Mouse (Mus musculus) T-helper 17 cell (primary cell): ENCODE data around the gene Hoxb2.

Experiments used
- in situ Hi-C, 2 experiments: fragments of 300-600 bp; cut with MboI, MseI; formaldehyde crosslinking; loops; 1 replicate in 1 of 2; 2 replicates in 1 of 2; pipeline ENCODE4 v1.15.1; 2025; ENCODE audit warnings: high pct_unique_total_duplicates in 2 of 2

The Hoxb2 gene

GRCm38 (mm10) chr11:96332618-96333032, 17.7 kb upstream of the Hoxb2 start:
- in situ Hi-C loops = no loop called here

DNA sequence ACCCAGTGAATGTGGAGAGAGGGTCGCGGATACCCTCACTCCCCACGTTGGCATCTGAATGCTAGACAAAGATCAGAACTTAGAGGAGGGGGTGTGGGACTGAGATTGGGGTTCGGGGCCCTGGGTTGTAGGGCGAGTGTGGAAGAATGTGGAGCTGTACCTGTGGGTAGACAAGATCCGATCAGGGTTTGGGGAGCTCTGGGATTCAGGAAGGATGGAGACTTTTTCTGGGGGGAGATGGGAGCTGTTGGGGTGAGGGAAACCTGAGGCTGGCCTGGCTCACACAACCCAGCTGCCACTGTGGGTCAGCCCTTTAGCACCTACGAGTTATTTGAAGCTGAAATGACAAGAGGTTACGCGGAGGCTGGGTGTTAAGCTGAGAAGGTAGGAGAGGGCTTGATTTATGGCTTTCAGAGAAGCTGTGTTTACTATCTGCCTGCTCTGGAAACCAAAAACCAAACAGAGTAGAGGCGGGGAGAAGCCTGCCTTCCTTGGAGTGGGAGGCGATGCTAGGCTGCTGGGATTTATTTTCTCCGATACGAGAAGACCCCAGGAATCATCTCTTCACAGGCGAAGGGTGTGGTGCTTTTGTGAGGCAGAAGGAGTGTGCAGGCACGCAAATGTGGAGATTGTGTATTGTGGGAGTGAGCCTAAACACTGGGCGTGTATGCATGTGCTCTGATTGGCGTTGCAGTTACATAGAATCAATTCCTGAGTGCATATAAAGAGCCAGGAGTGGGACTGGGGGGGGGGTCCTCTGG, 16.9 kb upstream of the Hoxb2 start:
- in situ Hi-C loops = no loop called here

DNA sequence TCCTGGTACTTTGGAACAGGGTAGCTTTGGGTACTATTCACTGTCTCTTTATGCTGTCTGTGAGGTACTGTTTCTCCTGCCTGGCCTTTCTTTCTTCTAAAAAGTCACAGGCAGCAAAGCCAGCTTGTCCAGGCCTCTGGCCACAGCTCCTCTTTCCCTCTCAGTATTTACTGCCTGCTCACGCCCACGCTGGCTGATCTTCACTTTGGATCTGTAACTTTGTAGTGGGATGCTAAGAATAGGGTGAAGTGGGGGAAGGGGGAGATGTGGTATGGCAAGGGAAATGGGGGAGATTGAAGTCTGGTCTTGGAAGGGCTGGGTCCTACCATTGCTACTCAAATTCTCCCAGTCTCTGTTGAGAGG, 16.3 kb upstream of the Hoxb2 start:
- in situ Hi-C loops = no loop called here

GRCm38 (mm10) chr11:96334998-96335397, 15.3 kb upstream of the Hoxb2 start:
- in situ Hi-C loops = no loop called here

- in situ Hi-C loops = no loop called here
Measured at GRCm38 (mm10) chr11:96336597-96336996, 13.7 kb upstream of the Hoxb2 start.

DNA sequence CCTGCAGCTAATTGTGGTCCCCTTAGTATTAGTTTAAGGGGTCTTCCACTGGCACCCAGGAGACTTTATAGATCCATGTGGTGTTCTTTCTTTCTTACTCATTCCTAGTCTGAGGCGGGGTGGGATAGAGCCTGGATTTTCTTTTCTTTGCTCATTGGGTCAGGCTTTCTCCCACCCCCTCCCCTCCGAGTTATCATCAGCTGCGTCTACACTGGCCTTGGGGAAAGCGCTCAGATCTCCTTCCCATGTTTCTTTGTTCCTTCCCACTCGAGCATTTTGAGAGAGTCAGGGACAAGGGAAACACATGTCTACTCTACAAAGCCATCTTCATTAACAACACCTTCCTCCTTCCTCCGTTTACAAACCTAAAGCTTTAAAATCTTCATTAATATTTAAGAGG, 13.3 kb upstream of the Hoxb2 start:
- in situ Hi-C loops = no loop called here

DNA sequence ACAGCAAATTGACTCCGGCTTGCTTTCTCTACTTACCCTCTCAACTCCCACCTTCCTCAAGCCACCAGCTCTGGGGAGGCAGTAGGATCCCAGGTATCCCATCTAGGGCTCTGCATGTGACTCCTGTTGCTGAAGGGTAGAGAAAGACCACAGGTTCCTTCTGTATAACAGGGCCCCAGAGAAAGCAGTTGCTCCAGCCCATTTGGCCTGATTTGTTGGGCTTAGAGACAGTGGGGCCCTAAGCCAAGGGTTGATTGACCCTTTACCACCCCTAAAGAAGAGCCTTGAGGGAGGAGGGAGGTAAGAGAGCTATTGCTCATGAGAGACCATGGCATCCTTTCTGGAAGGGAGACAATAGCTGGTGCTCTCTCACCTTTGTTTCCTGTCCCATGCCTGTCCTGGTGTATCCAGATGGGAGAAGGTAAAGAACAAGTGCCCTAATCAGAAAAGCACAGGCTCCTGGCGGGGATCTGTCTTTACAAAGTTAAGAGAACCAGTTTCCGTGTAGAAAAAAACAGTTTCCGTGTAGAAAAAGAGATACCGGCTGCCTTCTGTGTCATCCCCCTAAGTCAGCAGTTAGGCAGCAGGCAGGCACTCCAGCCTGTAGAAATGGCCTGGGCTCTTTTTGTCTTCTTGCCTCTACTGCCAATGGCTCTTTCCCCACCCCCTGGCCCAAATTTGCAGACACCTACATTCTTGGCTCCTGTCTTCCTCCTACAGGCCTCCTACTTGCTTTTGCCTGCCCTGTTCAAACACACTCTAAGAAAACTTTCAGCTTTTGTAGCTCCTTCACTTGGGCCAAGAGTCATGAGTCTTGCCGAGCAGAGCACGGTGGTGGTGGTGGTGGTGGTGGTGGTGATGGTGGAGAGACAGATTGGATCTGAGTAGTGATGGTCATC, 11.1 kb upstream of the Hoxb2 start:
- in situ Hi-C loops = no loop called here

GRCm38 (mm10) chr11:96340698-96341365, 9.5 kb upstream of the Hoxb2 start:
- in situ Hi-C loops = no loop called here

GRCm38 (mm10) chr11:96341701-96342575, 8.4 kb upstream of the Hoxb2 start:
- in situ Hi-C loops = no loop called here

DNA sequence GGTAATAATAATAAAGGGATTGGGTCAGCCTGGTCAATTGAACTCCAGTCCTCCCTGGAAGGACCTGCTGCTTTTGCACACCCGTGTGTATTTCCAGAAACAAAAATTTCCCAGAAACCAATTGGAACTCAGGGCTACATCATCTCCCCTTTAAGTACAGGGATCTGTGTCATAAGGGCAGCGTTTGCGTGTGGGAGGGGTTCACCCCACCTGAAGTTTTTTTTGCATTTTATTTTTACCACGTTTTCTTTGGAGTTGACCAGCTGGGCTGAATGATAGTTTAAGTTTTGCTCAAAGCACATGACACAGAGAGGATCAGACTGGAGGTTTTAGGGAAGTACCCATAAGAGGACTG, 7.8 kb upstream of the Hoxb2 start:
- in situ Hi-C loops = no loop called here

DNA sequence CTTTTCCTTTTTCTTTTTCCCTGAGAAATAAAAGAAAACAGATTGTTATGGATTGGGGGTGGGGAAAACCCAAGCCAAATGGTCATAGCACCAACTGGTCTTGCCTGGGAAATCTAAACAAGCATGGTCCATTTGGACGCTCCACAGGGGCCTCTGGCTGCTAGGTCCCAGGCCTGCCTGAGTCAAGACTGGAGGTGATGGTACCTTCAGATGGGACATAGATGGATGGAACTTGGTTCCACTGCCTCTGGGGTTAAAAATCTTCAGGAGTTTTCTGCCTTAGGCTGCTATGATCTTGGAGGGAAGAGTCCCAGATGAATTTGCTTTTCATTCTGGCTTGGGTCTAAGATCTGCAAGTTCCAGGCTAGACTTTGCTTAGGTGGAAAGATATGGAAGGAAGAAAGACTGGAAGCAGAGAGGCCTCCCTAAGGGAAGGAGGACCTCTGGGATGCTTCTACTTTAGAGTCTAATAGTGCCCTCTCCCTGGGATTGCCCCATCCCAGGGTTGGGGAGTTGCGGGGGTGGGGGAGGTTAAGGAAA, 7.0 kb upstream of the Hoxb2 start:
- in situ Hi-C loops = no loop called here

- in situ Hi-C loops = no loop called here
Measured at GRCm38 (mm10) chr11:96344061-96344877, 6.1 kb upstream of the Hoxb2 start.

DNA sequence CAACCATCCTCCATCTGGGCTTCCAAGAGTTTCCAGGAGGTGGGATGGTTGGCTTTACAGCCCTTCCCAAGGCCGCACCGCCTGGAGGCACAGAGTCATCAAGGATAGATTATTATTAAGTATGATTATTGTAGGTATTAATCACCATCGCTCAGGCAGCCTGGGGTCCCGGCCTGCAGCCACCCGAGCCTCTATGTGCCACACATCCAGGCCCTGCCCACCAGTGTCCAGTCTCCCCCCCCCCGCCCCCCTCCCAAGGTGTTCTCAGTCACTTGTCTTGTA, 5.5 kb upstream of the Hoxb2 start:
- in situ Hi-C loops = no loop called here

GRCm38 (mm10) chr11:96345220-96345892, 5.0 kb upstream of the Hoxb2 start:
- in situ Hi-C loops = no loop called here

- in situ Hi-C loops = no loop called here
Measured at GRCm38 (mm10) chr11:96345893-96346806, 4.2 kb upstream of the Hoxb2 start.

DNA sequence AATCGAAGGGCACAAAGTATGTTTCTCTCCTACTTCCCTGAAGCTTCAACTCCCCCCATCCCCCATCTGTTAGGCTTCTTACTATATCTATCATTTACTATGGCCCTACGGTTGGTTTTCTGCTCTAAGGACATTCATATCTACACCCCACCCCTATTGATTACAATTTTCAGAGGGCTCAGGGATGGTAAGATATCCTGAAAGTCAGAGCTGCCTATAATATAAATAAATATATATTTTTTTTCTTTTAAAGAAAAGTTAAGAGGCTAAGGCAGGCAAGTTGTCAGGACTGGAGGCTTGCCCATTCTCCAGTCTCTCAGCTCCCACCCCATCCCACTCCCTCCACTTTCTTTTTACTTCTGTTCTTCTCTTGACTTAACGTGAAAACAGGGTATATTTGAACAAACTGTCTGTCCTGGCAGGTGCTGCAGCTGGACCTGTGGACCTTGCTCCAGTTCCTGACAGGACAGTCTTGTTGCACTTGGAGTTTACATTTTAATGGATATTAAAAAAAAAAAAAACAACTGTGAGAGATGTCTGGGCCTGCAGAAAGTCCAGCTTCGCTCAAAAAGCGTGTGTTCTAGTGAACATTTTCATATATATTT, 3.3 kb upstream of the Hoxb2 start:
- in situ Hi-C loops = no loop called here

DNA sequence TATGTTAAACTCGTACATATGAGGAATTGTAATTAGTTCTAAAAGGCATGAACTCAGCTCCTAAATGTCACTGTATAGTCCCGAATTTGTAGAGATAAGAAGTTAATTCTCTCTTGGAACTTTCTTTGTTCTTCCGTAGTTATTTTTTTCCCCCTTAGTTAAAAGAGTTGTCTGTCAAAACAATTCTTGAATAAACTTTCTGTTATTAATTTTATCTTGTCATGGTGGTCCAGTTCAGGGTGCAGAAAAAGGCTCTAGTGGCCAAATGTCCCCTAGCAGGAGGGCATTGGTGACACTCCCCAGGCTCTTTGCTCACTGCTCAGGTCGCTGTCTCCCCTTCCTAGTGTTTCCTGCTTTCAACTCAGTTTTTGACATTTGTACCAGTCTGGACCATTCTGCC, 2.6 kb upstream of the Hoxb2 start:
- in situ Hi-C loops = no loop called here

DNA sequence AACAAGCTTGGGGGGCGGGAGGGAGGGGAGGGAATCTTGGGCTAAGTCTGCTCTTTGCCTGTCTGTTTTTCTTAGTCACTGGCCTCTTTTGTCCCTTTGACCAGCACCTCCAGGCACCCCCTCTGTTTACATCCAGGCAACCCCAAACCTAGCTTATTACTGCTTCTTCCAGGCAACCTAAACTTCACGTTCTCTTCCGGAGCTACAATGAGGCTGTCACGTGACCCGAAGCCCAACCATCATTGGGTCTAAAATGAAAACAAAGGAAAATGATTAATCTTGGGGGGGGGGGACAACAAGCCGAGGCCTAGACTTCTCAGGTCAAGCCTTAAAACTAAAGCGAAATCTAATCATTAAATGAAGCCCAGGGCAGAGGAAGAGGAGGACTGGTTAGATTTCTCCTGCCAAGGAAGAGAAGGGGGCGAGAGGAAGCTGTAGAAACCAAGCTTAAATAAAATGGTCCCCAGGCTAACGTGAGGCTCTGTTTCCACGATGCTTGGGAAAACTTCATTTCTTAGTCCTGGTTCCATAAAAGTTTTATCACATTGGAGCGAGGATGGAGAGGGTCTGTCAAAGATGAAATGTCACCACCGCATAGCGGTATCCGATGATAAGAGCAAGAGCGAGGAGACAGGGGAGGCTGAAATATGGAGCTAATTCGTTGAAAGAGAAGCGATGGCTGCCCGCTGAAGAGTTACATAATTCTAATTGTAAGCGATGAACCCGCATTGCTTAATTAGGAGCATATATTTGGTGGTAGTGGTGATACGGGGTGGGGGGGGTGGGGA, 2.0 kb upstream of the Hoxb2 start:
- in situ Hi-C loops = no loop called here
